Mouse (Mus musculus): ENCODE results near the gene Gm6685.
"Not testable (repeated sequence)": the region's sequence is repeated elsewhere in the genome, so short reads cannot be mapped to it uniquely, and the experiment has no call there.

Gm6685 gene

DNA sequence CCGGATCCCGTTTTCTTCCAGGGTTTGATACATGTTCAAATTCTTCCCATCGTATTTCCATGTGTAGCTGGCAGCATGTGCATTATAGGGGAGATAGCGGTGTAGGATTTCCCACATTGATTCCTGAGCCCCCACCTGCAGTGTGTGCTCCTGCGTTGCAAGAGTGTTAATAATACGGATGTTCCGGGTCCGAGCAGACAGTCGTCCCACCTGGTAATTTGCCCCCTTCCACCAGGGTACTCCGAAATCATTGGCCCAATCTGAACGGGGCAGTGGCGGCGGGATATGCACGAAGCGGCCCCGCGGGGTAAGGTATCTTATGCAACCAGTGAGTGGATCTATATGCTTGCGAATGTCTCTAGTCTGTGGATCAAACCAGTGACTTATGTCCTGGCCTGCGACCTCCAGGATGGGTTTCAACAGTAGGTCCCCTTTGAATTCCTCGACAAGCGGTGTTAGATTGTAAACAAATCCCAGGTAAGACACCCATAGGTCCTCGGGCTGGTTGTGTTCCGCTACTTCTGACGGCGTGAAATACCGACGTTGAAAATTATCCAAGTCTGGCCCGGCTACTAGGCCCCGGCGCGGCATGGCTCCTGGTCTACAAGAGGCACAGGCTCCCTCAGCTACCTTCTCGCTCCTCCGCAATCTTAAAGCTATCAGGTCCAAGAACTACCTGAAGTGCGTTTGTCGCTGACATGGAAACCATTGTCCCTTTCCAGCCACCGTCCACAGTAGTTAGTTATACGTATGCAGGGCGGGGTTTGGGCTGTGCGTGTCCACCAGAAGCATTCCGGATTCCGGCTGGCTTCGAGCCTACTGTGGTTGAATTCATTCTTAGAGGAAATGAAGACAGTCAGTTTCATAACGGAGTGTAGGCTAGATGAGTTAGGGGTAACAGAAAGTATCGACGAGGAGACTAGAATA, at the start of gene Gm6685:
TSS of gene Gm6685 (minus strand) at position 644 of the 927 bp plus-strand sequence.
- peak; percentile 11 for DNase-seq

DNA sequence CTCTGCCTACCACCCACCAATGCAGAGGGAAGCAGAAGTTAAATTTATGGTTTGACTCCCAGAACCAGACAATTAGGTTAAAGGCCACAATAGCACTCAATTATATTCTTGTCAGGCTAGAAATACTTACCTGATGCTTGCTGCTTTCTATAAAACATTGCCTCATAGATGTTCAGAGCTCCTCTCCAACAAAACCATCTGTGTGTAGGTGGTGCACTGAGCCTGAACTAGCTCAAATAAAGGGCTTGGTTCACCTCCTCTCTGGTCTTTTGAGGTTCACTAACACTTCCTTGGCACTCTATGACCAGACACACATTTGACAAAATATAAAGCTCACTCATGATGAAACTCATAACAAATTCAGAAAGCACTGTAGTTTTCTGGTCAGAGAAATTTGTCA, 36.2 kb upstream of the Gm6685 start:
- DNase-seq: no peak

DNA sequence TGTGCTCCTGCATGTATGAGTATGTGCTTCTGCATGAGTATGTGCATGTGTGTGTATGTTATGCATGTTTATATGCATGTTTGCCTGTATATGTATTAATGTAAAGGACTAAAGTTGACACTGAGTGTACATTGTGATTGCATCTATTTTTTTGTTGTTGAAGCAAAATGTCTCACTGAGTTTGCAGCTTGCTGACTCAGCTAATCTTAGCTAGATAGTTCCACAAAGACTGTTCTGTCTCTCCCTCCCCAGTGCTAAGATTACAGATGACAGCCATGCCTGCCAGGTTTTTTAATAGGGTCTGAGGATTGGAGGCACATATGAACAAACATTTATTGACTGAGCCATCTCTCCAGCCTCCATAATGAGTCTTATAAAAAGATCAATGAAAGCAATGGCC, 35.0 kb upstream of the Gm6685 start:
- no peak for DNase-seq

DNA sequence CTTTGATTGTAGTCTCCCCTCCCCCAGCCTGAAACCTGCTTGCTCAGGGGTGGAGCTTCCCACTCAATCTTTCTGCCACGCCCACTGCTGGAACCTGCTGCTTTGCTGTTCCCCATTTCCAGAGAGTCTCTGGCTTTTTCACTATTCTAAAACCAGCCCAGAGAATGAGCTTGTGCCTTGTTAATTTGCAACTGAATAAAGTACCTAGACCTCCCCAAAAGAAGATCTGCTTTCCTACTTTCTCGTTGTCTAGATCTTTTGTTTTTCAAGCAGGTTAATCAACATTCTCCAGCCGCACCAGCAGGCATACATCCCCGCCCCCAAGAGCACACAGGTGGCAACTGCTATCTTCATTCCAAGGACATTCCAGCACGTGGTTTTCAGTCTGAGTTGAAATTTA, 31.7 kb upstream of the Gm6685 start:
- DNase-seq: not testable (repeated sequence)

DNA sequence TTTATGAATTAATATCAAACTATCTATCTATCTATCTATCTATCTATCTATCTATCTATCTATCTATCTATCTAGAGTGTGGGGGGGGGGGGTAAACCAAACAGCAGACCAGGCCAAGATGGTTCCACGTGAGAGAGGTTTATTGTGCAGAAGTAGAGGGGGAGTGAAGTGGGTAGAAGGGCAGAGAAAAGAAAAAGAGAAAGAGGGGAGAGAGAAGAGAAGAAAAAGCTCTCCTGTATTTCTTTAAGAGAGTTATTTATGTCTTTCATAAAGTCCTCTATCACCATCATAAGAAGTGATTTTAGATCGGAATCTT, 26.2 kb upstream of the Gm6685 start:
- no peak for DNase-seq

DNA sequence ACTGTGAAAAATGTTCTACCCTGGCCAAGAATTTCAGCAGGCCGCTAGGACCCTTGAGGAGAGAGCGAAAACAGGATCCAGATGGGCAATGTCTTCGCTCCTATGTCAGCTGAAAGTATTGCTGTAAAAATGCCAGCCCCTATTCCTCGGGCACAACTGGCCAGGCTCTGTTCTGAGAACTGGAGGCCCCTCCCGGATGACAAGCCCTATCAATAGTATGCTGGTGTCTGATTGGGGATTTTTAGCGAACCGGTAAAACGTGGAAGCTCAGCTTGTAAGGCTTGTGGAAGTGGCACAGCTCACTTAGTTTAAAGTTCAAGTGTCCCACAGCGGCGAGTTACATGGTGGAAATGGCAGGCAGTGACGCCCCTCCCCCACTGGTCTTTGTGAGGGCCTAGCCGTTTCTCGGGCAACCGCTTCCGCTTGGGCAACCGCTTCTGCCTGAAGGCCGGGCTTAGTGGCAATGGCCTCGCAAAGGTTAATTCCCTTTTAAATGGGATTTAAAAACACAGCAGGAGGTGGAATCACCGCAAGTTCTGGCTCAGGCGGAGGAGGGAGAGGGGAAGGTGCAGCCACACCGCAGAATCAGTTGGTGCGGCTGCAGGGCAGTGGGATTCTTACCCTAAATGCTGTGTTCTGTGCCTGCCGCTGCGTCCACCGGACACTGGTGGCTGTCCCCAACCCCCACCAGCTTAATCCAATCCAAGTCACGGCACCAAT, 25.7 kb upstream of the Gm6685 start:
- DNase-seq: peak; percentile 11

DNA sequence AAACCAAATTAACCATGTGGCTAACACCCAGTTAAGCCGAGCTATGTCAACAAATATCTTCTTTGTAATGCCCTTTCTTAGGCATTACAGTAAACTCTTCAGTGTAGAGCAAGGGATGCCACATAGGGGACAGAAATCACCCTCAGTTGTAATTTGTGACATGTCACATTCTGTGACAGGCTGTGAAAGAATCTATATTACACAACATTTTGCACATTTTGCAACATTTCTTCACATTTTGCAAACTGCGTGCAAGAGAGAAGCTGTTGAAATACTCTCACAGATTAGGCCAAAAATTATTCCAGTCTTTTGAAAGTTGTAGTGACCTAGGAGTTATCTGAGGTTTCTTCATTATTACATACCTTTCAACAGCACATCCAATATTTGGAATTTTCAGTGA, 3.8 kb upstream of the Gm6685 start:
- DNase-seq: no peak

DNA sequence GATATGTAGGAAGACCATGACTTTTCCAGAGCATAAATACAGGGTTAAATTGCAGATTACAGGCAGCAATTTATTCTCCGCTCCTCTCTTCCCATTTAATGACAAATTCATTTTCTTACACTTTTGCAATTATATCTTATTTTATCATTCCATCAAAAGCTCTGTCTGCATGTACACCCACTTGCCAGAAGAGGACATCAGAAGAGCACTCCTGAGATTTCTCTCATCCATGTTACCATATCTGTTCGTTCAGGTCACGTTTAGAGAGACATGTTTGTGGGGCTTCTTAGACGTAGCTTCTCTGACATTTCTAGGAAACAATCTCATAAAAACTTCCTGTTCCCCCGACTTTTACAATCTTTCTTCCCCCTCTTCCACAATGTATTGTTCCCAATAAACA, 2.2 kb upstream of the Gm6685 start:
- no peak for DNase-seq

DNA sequence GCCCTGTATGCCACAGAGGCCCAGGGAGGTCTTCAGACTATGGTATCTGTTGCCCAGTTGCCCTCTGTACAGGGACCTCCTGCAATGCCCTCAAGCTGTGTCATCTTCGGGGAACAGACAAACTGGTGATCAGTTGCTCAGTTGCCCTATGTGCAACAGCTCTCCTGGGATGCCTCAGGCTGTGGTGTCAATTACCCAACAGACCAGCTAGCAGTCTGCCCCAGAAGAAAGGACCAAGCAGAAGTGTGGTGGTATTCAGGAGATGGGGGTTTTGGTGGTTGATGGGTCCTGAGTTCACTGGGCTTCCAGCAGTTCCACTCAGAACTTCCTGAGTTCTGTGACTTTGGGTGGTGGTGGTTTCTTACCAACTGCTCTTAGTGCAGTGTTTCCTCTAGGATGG, 11.8 kb downstream of the Gm6685 start:
- no peak for DNase-seq

DNA sequence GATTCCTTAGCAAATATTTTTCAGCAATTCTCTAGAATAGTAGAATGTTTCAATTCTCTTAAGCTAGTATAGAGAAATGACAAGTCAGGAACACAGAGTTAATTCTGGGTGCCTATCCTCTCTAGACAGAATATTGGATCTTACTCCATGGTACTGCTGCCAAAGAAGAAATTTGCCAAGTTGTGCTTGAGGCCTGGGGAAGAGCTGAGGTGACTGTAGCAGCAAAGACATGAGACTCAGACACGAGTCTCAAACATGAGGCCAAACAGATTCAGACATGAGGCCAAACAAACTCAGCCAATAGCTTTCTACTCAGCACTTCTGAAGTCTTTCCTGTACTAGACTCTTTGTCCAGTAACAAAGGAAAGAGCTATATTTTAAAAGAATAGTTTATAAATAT, 26.3 kb downstream of the Gm6685 start:
- no peak for DNase-seq

DNA sequence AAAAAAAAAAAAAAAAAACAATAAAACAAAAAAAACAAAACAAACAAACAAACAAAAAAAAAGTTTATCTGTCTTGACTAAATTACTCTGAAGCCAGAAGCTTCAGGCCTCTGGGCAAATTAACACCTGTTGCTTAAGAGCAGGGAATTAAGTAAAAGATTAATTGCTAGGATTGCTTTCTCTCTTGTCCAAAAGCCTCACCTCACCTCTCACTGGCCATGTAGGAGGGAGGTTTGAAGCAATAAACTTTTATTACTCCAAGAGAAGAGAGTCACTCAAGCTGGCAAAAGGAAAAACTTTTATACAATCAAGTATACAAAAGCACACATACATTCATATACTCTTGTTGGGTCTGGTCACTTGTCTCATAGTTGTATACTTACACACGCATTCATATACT, 31.9 kb downstream of the Gm6685 start:
- DNase-seq: no peak

DNA sequence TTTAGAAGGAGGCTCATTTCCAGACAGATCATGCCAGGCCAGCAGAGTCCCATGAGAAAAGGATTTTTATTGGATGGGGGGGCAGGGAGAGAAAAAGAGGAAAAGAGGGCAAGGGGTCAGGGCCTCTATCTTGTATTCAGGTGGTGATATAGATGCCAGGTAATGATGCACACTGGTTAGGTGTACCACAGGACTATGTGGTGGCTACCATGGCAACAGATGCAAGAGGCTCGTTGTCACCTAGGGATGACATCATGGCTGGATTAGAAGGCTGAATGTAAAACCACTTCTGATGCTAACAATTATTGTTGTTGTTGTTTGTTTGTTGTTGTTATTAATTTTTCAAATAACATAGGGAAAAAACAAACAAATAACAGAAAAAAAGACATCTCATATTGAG, 49.2 kb downstream of the Gm6685 start:
- DNase-seq: no peak

Measured in cerebellum, adult 11-12 months (tissue).